Mouse (Mus musculus) hematopoietic stem cell, adult 5-6 weeks (primary cell): Measurements from ENCODE around the gene Fbln2. TPM values are rescaled to one million over a fixed set of nuclear protein-coding genes. Genes with fewer than 3 reads are reported as not detected.
"Not testable (repeated sequence)": the region's sequence is repeated elsewhere in the genome, so short reads cannot be mapped to it uniquely, and the experiment has no call there.

Source experiments
- ATAC-seq, 2 experiments: fragments of 125-278 bp in 1 of 2; replicated peaks in 1 of 2; 2 replicates each; pipeline ENCODE4 v1.8.0; 2016 to 2017; ENCODE audit warnings: inconsistent platforms in 2 of 2, mild to moderate bottlenecking in 2 of 2, moderate number of reproducible peaks in 2 of 2, low read depth in 1 of 2, moderate TSS enrichment in 1 of 2; ENCODE audit not compliant: low FRiP score in 2 of 2, poor library complexity in 2 of 2, severe bottlenecking in 2 of 2, insufficient read depth in 1 of 2, low TSS enrichment in 1 of 2
- total RNA-seq: library from RNA; stranded (forward); fragments of 172-1452, 232-1000 nt; gene quantifications from 2 replicates; pipeline ENCODE4 v1.2.3, GENCODE M21; 2017

The Fbln2 gene
- not detected in 2 replicates for total RNA-seq

GRCm38 (mm10) chr6:91212155-91212554, at the start of gene Fbln2:
Fbln2 (plus strand) TSS chr6:91212455.
- ATAC-seq = not testable (repeated sequence)

GRCm38 (mm10) chr6:91163195-91163911, 48.9 kb upstream of the Fbln2 start:
- no peak; a peak in 1 of 4 replicates for ATAC-seq

- no peak for ATAC-seq
These were observed 47.7 kb upstream of the Fbln2 start for GRCm38 (mm10) chr6:91164584-91164983.

- ATAC-seq = peak; percentile 69 to 78
These were observed 47.0 kb upstream of the Fbln2 start for GRCm38 (mm10) chr6:91165210-91165609.

- no peak for ATAC-seq
These were observed 44.4 kb upstream of the Fbln2 start for GRCm38 (mm10) chr6:91167828-91168227.

GRCm38 (mm10) chr6:91169129-91169528, 43.1 kb upstream of the Fbln2 start:
- no peak for ATAC-seq

- no peak for ATAC-seq
These were observed 40.8 kb upstream of the Fbln2 start for GRCm38 (mm10) chr6:91171396-91171895.

- no peak for ATAC-seq
These were observed 39.9 kb upstream of the Fbln2 start for GRCm38 (mm10) chr6:91172381-91172780.

GRCm38 (mm10) chr6:91173221-91173880, 38.9 kb upstream of the Fbln2 start:
- ATAC-seq = peak; percentile 35 to 67; a peak in 3 of 4 replicates

GRCm38 (mm10) chr6:91174211-91174610, 38.0 kb upstream of the Fbln2 start:
- ATAC-seq = peak; percentile 14 to 27; a peak in 1 of 4 replicates

- no peak for ATAC-seq
These were observed 31.5 kb upstream of the Fbln2 start for GRCm38 (mm10) chr6:91180767-91181171.

- no peak for ATAC-seq
These were observed 30.9 kb upstream of the Fbln2 start for GRCm38 (mm10) chr6:91181320-91181719.

- no peak for ATAC-seq
These were observed 30.2 kb upstream of the Fbln2 start for GRCm38 (mm10) chr6:91182075-91182490.

GRCm38 (mm10) chr6:91183041-91183440, 29.2 kb upstream of the Fbln2 start:
- ATAC-seq = no peak

- ATAC-seq = no peak
These were observed 28.3 kb upstream of the Fbln2 start for GRCm38 (mm10) chr6:91183980-91184379.

- no peak for ATAC-seq
These were observed 27.5 kb upstream of the Fbln2 start for GRCm38 (mm10) chr6:91184776-91185175.

GRCm38 (mm10) chr6:91185502-91185901, 26.8 kb upstream of the Fbln2 start:
- no peak for ATAC-seq

GRCm38 (mm10) chr6:91186161-91186931, 25.9 kb upstream of the Fbln2 start:
- peak; percentile 60 to 74; a peak in 3 of 4 replicates for ATAC-seq
